Mouse (Mus musculus): ENCODE data around the gene Cryzl2. TPM values are rescaled to one million over a fixed set of nuclear protein-coding genes. Genes with fewer than 3 reads are reported as not detected.
A peak's percentile ranks its signal among the peaks of the same experiment; 100 is the strongest.

Gene Cryzl2
- total RNA-seq, 2 experiments from 2014 or later = 6.0 to 8.0 TPM

DNA sequence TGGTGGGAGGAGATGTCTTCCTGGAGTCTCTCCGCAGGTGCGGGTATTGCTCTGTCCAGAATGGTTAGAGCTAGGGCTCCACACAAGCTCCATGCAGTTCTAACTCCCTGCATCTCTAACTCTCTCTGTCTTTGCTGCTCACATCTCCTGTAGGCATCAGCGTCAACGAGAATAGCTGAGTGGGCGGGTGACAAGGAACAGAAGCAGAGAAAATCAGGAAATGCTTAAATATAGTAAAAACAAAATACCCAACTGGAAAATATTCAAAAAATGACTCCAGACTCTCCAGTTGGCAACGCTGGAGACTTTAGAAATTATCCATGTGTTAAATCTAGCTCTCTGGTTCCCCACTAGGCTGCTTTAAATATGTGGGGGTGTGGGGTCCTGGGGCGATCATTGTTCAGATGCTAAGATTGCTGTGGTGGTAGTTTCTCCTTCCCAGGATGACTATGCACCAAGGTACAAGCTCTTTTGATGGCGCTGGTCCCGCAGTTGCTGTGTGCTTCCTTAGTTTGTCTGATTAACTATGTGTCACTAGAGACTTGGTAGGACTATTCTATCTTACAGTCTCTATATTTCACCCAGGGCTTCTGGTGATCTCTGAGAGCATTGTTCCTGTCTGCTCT lies 12.5 kb downstream of the Cryzl2 start:
- ATAC-seq (ENCODE audit: poor library complexity, severe bottlenecking) = no peak

DNA sequence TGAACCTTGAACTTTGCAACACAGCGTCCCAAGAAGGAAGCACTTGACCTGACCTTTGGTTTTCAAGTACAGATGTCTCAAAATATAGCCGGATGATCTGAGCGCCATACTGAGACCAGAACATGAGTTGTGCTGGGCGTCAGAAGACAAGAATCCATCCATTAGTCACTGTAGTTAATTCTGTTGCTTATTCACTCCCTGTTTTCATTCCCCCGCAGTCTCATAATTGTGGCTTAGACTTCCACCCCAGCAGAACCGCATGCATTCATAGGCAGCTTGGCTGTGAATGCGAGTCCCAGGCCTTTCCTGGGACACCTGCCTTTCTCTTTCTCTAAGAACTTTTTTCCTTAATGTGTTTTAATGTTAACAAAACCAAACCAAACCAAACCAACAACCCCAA lies 14.3 kb downstream of the Cryzl2 start:
- ATAC-seq (ENCODE audit: poor library complexity, severe bottlenecking) = no peak

DNA sequence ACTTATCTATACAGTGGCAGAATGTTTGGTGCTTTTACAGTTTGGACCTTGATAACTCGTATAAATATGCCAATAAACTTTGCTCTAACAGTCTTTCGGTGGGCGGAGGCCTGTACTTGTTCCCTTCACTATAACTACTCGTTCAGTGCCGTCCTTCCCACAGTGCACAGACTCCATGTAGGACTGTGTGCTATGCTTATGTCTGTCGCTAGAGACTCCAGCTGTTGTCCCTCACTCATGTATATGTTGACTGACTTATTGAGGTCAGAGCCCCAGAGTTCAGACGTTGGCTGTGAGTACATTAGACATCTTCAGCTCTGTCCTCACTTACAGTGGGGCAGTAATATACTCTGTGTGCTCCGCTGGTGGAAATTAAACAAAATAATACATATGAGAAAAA lies 16.5 kb downstream of the Cryzl2 start:
- no peak for ATAC-seq (ENCODE audit: poor library complexity, severe bottlenecking)

DNA sequence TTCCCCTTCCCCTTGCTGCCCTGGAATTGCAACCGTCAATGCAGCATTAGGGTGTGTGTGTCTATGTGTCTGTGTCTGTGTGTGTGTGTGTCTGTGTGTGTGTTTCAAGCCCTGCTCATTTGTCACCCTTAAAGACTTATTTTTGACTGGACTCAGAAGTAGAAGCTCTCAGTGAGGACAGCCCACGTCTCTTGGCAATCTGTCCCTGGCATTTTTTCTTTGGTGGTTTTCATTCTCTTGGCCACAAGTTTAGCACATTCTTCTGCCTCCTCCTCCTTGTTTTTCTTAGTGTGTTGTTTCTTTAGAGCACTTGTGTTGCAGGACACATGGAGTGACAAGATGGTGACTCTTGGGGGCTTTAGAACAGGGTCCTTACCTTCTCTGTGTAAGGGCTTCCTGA lies 17.9 kb downstream of the Cryzl2 start:
- ATAC-seq (ENCODE audit: poor library complexity, severe bottlenecking) = no peak

DNA sequence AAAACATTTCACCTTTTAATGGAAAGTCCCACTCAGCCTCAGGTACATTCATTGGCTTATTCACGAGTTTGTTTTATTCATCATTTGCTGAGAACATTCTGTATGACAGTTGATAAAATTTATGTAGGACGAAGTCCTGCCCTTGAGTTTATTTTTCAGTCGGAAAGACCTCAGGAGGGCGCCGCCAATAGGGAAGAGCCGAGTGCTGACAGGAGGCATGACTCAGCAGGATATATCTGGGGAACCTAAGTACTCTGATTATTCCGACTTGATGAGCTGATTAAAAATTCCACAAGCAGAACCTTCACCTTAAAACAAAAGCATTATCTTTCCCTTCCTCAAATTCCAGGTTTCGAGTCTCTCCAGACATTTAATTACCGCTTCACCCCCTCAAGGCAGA lies 21.7 kb downstream of the Cryzl2 start:
- 0 out of 2 replicates have a peak, but pooled peaks have one; percentile 42 for ATAC-seq (ENCODE audit: poor library complexity, severe bottlenecking)

DNA sequence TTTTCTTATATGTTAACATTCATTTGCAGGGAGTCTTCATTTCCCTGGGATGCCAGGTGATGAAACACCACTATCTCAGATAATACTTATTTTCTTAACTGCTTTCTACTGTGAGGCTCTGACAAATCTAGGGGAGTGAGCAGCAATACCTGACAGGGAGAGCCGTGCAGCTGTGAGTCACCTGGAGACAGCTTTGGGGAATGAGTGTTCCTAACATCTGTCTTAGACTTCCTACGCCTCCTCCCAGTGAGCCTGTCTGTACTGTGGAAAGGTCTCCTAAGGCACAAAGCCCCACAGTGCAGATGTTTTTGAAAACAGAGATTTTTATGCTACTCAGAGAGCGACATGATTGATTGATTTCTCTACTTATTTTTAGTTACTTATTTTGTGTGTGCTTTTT lies 22.5 kb downstream of the Cryzl2 start:
- ATAC-seq (ENCODE audit: poor library complexity, severe bottlenecking) = no peak

DNA sequence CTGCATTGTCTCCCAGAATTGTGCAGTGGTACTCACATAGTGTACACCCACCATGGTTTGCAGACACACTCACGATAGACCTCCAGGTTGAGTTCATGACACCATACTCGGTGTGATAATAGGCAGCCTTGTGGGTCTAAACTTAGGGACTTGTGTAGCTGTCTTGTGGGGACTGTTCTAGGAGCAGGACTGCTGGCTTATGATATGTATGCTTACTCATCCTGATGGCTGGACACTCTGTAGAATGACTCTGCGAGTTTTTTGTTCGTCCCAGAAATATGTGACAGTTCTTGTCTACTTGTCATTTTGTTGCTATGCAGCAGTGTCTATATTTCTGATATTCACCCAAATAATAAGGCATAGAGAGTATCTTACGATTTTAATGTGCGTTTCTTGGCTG lies 23.3 kb downstream of the Cryzl2 start:
- no peak for ATAC-seq (ENCODE audit: poor library complexity, severe bottlenecking)

DNA sequence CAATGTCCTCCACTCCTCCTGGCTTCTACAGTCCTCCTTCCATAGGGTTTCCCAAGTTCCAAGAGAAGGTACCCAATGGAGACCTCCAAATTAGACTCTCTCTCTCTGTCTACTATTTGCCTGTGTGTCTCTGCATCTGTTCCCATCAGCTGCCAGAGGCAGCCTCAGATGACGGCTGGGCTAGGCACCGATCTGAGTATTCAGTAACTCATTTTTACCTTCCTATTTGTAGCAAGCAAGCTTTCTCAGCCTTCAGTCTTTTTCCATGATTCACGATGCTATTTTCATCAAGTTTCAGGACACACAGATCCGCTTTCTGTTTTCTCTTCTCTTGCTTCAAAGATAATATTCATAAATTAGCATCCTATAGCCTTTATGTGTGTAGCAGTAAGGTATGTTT lies 25.8 kb downstream of the Cryzl2 start:
- ATAC-seq (ENCODE audit: poor library complexity, severe bottlenecking) = no peak

DNA sequence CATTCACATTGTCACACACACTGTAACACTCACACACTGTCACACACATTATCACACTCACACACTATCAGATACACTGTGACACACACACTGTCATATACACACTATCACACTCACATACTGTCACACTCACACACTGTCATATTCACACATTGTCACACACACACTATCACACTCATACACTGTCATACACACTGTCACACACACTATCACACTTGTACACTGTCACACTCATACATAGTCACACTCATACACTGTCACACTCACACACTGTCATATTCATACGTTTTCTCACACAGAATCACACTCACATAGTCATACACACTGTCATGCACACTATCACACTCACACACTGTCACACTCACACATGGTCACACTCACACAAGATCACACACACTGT lies 42.3 kb downstream of the Cryzl2 start:
- no peak for ATAC-seq (ENCODE audit: poor library complexity, severe bottlenecking)

DNA sequence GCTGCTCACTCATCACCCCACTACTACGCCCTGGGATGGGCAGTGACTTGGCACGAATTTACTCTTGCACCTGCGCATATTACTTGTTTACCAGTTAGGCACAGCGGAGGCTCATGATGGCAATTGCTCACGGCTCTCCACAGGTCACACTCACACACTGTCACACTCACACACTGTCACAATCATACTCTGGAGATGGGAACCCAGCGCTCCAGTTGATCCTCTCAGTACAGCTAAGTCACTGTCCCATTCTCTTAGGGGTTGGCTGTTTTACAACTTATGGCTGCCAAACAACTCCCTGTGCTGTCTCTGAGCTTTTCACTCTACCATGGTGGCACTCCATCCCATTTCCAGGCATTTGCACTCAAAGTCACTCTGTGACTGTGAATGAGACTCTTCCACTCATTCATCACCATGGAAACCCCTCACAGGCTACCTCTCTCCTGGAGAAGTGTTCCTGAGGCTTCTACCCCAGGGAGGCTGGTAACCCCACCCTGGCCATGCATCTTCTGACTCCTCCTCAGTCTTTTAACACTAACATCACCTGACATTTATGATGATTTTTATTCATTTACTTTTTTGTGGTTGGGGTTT lies 43.1 kb downstream of the Cryzl2 start:
- ATAC-seq (ENCODE audit: poor library complexity, severe bottlenecking) = no peak

DNA sequence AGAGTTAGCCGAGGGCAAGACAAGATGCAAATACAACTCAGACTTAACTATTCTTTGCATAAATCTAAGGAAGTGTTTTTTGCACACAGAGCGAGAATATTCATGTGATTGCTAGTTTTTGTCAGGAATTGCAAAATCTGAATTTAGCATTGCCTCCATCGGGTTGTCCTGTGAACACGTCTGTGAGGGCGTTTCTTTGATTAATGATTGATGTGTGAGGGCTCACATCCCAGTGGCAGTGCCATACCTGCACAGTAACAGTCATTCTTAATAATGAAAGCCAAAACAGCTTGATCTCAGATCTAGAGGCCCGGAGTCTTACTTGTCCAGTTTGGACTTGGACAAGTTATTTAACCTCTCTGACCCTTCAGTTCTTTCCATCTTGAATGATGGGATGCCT lies 44.7 kb downstream of the Cryzl2 start:
- ATAC-seq (ENCODE audit: poor library complexity, severe bottlenecking) = no peak

DNA sequence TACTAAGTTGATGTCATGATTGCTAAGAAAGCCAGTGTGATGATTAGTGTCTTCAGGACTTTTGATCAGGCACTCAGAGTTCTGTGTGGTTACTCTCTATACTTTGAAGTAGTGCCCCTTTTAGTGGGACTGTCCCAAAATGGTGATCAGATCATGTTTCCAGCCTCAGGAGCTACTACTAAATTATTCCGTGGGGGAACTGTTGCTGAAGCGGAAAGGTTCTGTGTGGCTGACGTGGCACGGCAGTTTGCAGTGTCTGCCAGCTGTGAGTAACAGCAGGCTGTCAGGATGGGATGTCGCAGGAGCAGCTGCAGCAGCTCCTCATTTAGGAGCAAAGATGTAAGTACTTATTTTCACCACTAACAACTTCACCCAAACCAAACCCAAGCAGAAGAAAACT lies 48.1 kb downstream of the Cryzl2 start, which contains the start of gene Sec16b:
Gene Sec16b, plus strand, starts transcription at position 207 of the 400 bp plus-strand sequence.
- no peak for ATAC-seq (ENCODE audit: poor library complexity, severe bottlenecking)

DNA sequence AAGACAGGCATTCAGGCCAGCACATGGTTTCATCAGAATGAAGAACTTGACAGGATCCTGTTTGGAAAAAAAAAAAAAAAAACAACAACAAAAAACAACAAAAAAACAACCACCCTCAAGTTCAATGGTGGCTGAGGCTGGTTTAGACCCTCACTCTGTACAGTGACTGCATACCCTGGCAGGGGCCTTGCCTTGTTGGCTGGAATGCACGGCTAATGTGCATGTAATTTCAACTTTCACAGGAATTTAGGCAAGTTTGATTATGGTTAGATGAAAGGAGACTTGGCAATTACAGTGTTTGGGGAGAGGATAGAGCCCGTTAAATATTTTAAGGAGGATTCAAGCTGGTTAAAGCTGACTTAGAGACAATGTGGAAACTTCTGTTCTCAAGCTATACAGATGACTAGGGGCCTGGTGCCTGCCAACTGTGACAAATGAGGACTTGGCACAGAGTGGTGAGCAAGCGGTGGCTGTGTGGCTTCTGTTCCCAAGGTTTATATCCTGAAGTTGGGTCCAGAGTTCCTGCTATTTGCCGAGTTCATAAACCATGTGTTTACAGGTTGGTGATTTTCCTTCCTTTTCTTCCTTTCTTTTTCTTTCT lies 48.7 kb downstream of the Cryzl2 start:
- ATAC-seq (ENCODE audit: poor library complexity, severe bottlenecking) = no peak

DNA sequence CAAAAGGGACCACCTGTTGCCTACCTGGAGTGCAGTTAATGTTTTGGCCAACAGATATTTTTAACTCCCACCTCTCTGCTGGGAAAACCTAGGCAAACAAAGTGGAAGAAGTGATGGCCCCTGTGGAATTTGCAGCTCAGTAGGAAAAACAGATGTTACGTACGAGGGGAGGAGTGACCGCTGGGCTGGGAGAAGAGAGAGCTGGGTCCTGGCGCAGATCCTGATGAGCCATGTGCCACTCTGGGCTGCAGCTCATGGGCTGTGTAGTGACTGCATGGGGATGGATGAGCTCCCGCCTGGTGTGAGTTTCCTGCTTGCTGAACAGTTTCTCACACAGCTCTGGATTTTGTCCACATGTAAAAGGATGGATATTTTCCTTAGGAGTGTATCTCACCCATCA lies 49.4 kb downstream of the Cryzl2 start:
- ATAC-seq (ENCODE audit: poor library complexity, severe bottlenecking) = no peak

DNA sequence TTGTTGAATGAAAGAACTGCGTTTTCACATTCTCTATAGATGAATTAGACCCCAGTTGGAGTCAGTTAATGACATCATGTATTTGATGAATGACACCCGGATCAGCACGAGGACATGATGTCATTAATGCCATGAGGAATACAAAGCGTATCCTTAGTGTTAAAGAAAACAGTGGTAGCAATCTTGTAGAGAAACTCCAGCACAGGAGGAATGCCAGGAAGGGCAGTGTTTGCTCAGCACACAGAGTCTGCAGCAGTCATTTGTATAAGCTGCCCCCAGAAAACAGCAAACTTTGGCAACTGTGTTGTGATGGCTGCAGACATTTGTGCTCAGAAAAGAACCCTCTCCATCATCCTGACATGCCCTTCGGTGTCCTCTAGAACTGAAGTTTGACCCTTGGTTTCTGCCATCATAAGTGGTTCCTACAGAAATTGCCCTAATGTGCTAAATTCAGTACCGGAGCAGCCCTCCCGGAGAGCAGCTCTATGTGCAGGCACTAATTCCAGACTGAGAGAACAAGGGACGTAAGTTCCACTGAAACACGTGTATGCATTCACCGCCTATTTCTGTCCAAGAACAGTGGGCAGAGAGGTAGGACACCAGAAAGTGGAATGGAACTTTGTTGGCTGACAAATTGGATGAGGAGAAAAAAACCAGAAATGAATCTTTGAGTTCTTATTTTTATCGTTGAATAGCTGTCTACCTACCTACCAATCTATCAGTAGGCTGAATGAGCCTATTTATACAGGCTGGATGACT lies 54.5 kb downstream of the Cryzl2 start:
- no peak for ATAC-seq (ENCODE audit: poor library complexity, severe bottlenecking)

DNA sequence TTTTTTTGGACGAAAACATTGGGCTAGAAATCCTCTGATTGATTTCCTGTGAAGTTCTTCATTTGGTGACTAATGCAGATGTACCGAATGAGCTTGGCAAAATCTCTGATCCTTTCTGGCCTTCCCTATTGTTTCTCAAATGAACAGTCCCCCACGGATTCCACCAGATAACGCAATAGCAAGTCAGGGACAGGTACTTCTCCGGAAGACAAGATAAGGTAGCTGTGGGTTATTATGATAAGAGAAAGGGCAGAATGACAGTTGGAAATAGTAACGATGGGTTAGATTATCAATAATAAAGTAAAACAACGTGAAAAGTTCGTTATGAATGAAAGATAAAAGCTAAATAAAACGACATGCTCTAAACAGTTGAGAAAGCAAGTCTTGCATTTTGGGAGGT lies 55.2 kb downstream of the Cryzl2 start:
- ATAC-seq (ENCODE audit: poor library complexity, severe bottlenecking) = no peak

DNA sequence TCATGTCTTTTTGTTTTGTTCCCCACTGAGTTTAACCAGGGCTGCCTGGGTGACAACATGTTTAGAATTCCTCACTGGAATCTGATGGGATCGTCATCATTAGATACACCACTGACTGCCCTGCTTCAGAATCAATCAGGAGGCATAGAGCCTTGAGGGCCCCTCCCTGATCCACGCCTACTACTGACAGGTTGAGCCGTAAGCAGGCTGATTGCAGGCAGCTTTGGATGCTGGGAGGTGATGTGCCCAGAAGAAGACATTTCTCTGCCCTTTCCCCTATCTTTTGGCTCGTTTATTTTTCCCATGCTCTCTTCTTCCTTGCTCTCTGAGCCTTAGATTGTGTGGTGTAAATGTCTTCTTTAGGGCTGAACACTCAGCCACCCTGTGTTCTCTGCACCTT lies 55.9 kb downstream of the Cryzl2 start:
- no peak for ATAC-seq (ENCODE audit: poor library complexity, severe bottlenecking)

DNA sequence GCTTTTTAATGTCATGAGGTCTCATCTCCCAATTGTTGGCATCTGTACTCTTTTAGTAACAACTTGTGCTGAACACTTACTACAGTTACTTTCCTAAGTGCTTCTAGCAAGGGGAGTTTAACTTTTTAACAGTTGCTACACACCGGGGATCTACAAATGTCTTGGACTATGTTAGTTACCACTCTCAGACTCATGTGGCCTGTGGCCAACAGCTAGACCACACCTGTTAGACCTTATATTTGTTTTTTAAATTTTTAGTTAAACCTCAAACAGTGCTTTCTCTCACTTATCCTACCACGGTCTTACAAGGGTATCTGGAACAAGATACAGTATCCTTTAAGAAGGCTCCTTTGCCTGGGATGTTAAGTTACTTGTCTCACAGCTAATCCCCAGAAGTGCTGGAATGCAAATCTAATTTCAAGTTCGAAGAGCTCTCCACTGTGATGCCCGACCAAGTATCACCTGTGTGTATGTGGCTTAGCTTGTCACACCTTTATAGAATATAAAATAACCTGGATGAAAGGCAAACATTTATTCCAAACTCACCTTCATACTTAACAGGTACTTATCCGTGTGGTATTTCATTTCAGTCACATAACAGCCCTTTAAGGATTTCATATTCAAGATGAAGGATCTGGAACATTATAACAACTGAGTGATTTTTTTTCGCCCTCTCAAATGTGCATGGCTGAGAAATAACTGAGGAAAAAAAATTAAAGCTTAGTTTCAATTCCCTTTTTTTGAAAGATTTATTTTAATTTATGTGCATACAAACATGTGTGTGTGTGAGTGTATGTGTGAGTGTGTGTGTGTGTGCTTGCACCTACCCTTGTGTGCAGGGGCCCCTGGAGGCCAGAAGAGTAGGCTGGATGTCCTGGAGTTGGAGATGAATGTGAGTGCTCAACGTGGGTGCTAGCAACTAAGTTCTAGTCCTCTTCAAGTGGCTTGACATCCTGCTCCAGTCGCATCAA lies 58.7 kb downstream of the Cryzl2 start:
- ATAC-seq (ENCODE audit: poor library complexity, severe bottlenecking) = no peak

DNA sequence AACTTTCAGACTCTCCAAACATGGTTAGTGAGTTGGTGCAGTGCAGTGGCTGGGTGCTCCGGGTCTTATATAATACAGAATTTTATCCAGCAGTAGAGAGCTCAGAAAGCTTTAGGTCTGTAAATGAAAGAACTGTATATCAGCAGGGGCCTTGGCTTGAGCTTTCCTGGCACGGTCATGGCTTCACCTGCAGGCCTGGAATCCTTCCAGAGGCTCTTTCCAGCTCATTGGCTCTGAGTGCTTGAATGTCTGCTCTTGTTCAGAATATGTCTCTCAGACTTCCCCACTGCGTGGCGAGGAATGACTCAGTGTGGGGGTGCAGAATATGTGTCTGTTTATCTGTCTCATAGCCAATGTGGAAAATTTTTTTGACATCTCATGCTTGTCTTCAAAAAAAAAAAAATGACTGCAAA lies 59.7 kb downstream of the Cryzl2 start:
- ATAC-seq (ENCODE audit: poor library complexity, severe bottlenecking) = no peak

DNA sequence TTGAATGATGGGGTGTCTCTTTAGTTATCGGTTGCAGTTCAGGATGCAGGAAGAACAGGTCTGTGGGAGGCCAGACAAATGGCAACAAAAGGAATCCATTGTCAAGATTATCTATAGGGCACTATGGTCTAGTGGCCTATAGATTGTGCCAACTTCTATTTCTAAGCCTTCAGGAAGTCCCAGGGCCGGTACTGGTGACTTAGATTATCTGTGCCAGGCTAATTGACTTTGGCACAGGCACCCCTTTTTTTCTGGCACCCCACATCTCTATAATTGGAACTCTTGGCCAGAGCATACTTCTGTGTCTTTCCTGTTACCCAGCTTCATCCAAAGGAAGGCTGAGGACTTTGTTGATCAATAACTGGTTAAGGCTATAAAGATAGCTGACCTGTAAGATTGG lies 61.0 kb downstream of the Cryzl2 start:
- ATAC-seq (ENCODE audit: poor library complexity, severe bottlenecking) = no peak

DNA sequence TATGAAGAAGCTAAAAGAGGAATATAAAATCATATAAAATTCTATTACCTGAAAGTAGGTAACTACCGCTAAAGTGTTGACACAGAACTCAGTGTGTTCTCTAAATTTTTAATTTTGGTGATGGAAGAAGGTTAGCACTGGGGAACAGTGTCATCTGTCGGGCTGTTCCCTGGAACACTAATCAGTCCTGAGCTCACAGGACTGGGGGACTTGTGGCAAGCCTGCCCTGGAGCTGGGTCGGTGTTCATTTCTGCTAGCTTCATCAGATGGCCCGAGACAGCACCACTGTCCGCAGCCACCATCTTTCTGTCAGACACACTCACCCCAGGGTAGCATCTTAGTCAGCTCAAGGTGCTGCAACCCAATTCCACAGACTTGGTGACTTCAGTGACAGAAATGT lies 63.9 kb downstream of the Cryzl2 start:
- ATAC-seq (ENCODE audit: poor library complexity, severe bottlenecking) = no peak
